Mouse (Mus musculus) urinary bladder, adult 18-20 months (tissue): ENCODE measurements around the gene Chst10.
A peak's percentile ranks its signal among the peaks of the same experiment; 100 is the strongest.

Experiments
- DNase-seq, 2 experiments: peaks; one replicate each; pipeline ENCODE4 v3.0.0; 2022; ENCODE audit warnings: low spot score in 2 of 2, mixed read lengths in 2 of 2

The Chst10 gene

GRCm38 (mm10) chr1:38869398-38870195, 28.4 kb downstream of the Chst10 start:
- no peak for DNase-seq

- no peak for DNase-seq
These were observed 31.7 kb downstream of the Chst10 start for GRCm38 (mm10) chr1:38866242-38866641.

- DNase-seq: peak; percentile 52 to 75
These were observed 33.6 kb downstream of the Chst10 start for GRCm38 (mm10) chr1:38864341-38864740.

- DNase-seq: no peak
These were observed 35.7 kb downstream of the Chst10 start for GRCm38 (mm10) chr1:38862213-38862612.

GRCm38 (mm10) chr1:38860867-38861524, 37.0 kb downstream of the Chst10 start:
- no peak for DNase-seq

GRCm38 (mm10) chr1:38860207-38860606, 37.8 kb downstream of the Chst10 start:
- no peak for DNase-seq

- no peak for DNase-seq
These were observed 41.8 kb downstream of the Chst10 start for GRCm38 (mm10) chr1:38856196-38856595.

GRCm38 (mm10) chr1:38852250-38852649, 45.7 kb downstream of the Chst10 start:
- DNase-seq: no peak

GRCm38 (mm10) chr1:38850650-38851049, 47.3 kb downstream of the Chst10 start:
- no peak for DNase-seq

- no peak for DNase-seq
These were observed 49.3 kb downstream of the Chst10 start for GRCm38 (mm10) chr1:38848451-38849289.

GRCm38 (mm10) chr1:38847975-38848374, 50.0 kb downstream of the Chst10 start:
- no peak for DNase-seq

GRCm38 (mm10) chr1:38843275-38843674, 54.7 kb downstream of the Chst10 start:
- DNase-seq: no peak

GRCm38 (mm10) chr1:38842861-38843260, 55.1 kb downstream of the Chst10 start:
- DNase-seq: no peak

GRCm38 (mm10) chr1:38839944-38840343, 58.0 kb downstream of the Chst10 start:
- DNase-seq: no peak

- DNase-seq: peak in 1 of 2 experiments; percentile 4
These were observed 61.5 kb downstream of the Chst10 start, which contains the start of gene Lonrf2 for GRCm38 (mm10) chr1:38836477-38836872. Lonrf2 (minus strand) TSS chr1:38836711.

- peak; percentile 26 to 53 for DNase-seq
These were observed 62.1 kb downstream of the Chst10 start for GRCm38 (mm10) chr1:38835568-38836476.

- peak; percentile 3 to 7 for DNase-seq
These were observed 63.1 kb downstream of the Chst10 start for GRCm38 (mm10) chr1:38834899-38835298.

GRCm38 (mm10) chr1:38824926-38825325, 73.0 kb downstream of the Chst10 start:
- no peak for DNase-seq

GRCm38 (mm10) chr1:38823851-38824250, 74.1 kb downstream of the Chst10 start:
- no peak for DNase-seq

GRCm38 (mm10) chr1:38819691-38820090, 78.3 kb downstream of the Chst10 start:
- DNase-seq: no peak

- DNase-seq: no peak
These were observed 80.3 kb downstream of the Chst10 start for GRCm38 (mm10) chr1:38817671-38818070.
